22 mouse cellular contexts compared by ENCODE assay signal in the genomic region with DNA sequence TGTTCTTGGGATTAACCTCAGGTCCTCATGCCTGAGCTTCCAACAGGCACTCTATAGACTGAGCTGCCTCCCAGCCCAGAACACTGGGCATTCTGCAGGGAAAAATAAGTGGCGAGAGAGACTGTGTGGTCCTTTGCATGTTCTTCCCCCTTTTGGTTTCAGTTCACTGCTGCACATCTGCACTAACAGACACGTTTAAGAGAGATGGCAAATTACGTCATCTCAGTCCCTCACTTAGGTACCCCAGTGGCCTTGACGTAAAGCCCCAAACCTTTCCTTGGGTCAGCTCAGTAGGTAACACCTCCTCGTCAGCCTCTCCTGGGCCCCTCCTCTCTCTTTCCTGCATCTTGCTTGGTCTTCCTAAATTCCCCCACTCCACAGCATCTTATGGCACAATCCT.
"Had no signal": no experiment of that assay in that cellular context is flagged by ENCODE, and none has a peak within 500 bp of the region (broad histone marks: within the 10 kb centered on the region; RNA-seq: fewer than 3 reads in every experiment).

No protein-coding gene starts in this region.

- H3K4me2 ChIP-seq: liver, embryonic 13.5 days; liver, embryonic 15.5 days; lung, embryonic 15.5 days; midbrain, embryonic 12.5 days; neural tube, embryonic 13.5 days; neural tube, embryonic 15.5 days; stomach, embryonic 15.5 days had no signal

- H3K4me3 ChIP-seq: liver, embryonic 13.5 days; liver, embryonic 15.5 days; lung, embryonic 15.5 days; midbrain, embryonic 12.5 days; myocyte; neural tube, embryonic 13.5 days; neural tube, embryonic 15.5 days; stomach, embryonic 15.5 days had no signal

- H3K27ac ChIP-seq: liver, embryonic 13.5 days; liver, embryonic 15.5 days; lung, embryonic 15.5 days; midbrain, embryonic 12.5 days; neural tube, embryonic 13.5 days; neural tube, embryonic 15.5 days; stomach, embryonic 15.5 days; stomach, postnatal 0 days had no signal

- H3K9me3 ChIP-seq: liver, embryonic 13.5 days; liver, embryonic 15.5 days; lung, embryonic 15.5 days; midbrain, embryonic 12.5 days; neural tube, embryonic 13.5 days; neural tube, embryonic 15.5 days; stomach, embryonic 15.5 days had no signal

- H3K27me3 ChIP-seq: neural tube, embryonic 13.5 days; neural tube, embryonic 15.5 days; stomach, embryonic 15.5 days had no signal

- H3K36me3 ChIP-seq: liver, embryonic 13.5 days; liver, embryonic 15.5 days; lung, embryonic 15.5 days; midbrain, embryonic 12.5 days; neural tube, embryonic 13.5 days; neural tube, embryonic 15.5 days; stomach, embryonic 15.5 days had no signal

- ATAC-seq: liver, postnatal 0 days; midbrain, embryonic 16.5 days had no signal

- H3K9ac ChIP-seq: liver, embryonic 13.5 days; liver, embryonic 15.5 days; liver, postnatal 0 days; lung, embryonic 15.5 days; midbrain, embryonic 12.5 days; neural tube, embryonic 13.5 days; neural tube, embryonic 15.5 days; stomach, embryonic 15.5 days had no signal

- H3K4me1 ChIP-seq: liver, embryonic 13.5 days; liver, embryonic 15.5 days had no signal

- DNase-seq: liver, embryonic 13.5 days; liver, postnatal 0 days; lung, adult 2 months; lung, postnatal 10 days; midbrain, embryonic 14.5 days; retina, postnatal 1 day; right cerebral cortex, adult 18-20 months; right cerebral cortex, postnatal 25 days; right cerebral cortex, postnatal 4 days; spleen, adult 18-20 months; thymus, adult 2 months; thymus, postnatal 25 days; thymus, postnatal 4 days had no signal
